Mouse (Mus musculus) embryonic facial prominence, embryonic 11.5 days (tissue): ENCODE measurements around the gene Tcl1b4. TPM values are rescaled to one million over a fixed set of nuclear protein-coding genes. Genes with fewer than 3 reads are reported as not detected.

ENCODE experiments used
- polyA plus RNA-seq: library from polyadenylated mRNA; unstranded; fragments of >200 nt; fragmentation: Nextera tagmentation; extraction: Ambion mirVana; gene quantifications from 2 replicates; pipeline ENCODE4 v1.2.1, GENCODE M21; 2014

The Tcl1b4 gene
- polyA plus RNA-seq, 1 experiment from 2014 or later: not detected

Other genes starting within 250 kb of the Tcl1b4 start
- gene Syne3, start 192.1 kb upstream of the Tcl1b4 start, polyA plus RNA-seq: 0.08 and 0.39 TPM in 2 replicates
- gene Glrx5, start 169.3 kb upstream of the Tcl1b4 start, polyA plus RNA-seq: 188 and 190 TPM in 2 replicates
- not detected in 2 replicates for gene Tcl1b2, start 55.9 kb upstream of the Tcl1b4 start, polyA plus RNA-seq
- gene Tcl1b1, start 42.3 kb upstream of the Tcl1b4 start, polyA plus RNA-seq: not detected in 2 replicates
- not detected in 2 replicates for gene Tcl1b5, start 25.6 kb upstream of the Tcl1b4 start, polyA plus RNA-seq
- gene Tcl1b3, start 10.9 kb upstream of the Tcl1b4 start, polyA plus RNA-seq: not detected in 2 replicates
- not detected in 2 replicates for gene Tcl1, start 20.8 kb downstream of the Tcl1b4 start, polyA plus RNA-seq
- gene Tunar, start 131.9 kb downstream of the Tcl1b4 start, polyA plus RNA-seq: 0.46 and 0.57 TPM in 2 replicates